Mouse (Mus musculus): Measurements from ENCODE around the gene Krba1. TPM values are rescaled to one million over a fixed set of nuclear protein-coding genes. Genes with fewer than 3 reads are reported as not detected.

Krba1 gene
- polyA plus RNA-seq, 1 experiment, result 2.6 TPM

GRCm38 (mm10) chr6:48443592-48444309, 48.4 kb downstream of the Krba1 start:
- no peak for TF ChIP-seq REST (IDR thresholded peaks at IDR 0.05; ENCODE audit: insufficient read depth, insufficient read length)
- TF ChIP-seq TCF3 (IDR thresholded peaks at IDR 0.05; ENCODE audit: insufficient read length, low read depth), result no peak
- no peak for TF ChIP-seq MYOD1 (IDR thresholded peaks at IDR 0.05; ENCODE audit: control insufficient read depth in 1 of 3, insufficient read length in 2 of 3, low read depth in 2 of 3)
- TF ChIP-seq MYOG (IDR thresholded peaks at IDR 0.05; ENCODE audit: control insufficient read depth in 1 of 3, insufficient read depth in 1 of 3, insufficient read length in 2 of 3, low read depth in 2 of 3), result no peak
- TF ChIP-seq SRF (IDR thresholded peaks at IDR 0.05; ENCODE audit: control insufficient read depth, insufficient read length, low read depth), result peak; percentile 13
- TF ChIP-seq POLR2A (IDR thresholded peaks at IDR 0.05; ENCODE audit: insufficient read length, low read depth), result peak; percentile 51
- no peak for TF ChIP-seq E2F4 (IDR thresholded peaks at IDR 0.05; ENCODE audit: insufficient read depth)
- no peak for TF ChIP-seq USF1 (IDR thresholded peaks at IDR 0.05; ENCODE audit: low read depth)
- peak; percentile 31 for TF ChIP-seq POLR2AphosphoS2 (IDR thresholded peaks at IDR 0.05; ENCODE audit: insufficient read length, low read depth)
- Histone ChIP-seq H3K36me3 (ENCODE audit: control insufficient read depth, insufficient read depth) (no peaks in the 10 kb centered on the region), H3K79me2 (ENCODE audit: control insufficient read depth, insufficient read depth) (no peaks in the 10 kb centered on the region), H3K4me2 (ENCODE audit: low read depth) (peak overlapping the region; percentile 61), H3K27me3 (ENCODE audit: control insufficient read depth, insufficient read depth, insufficient read length) (no peaks in the 10 kb centered on the region), H3K4me3 (peak overlapping the region; percentile 41), H3ac (ENCODE audit: control insufficient read depth, insufficient read length) (peak overlapping the region; percentile 41)

DNA sequence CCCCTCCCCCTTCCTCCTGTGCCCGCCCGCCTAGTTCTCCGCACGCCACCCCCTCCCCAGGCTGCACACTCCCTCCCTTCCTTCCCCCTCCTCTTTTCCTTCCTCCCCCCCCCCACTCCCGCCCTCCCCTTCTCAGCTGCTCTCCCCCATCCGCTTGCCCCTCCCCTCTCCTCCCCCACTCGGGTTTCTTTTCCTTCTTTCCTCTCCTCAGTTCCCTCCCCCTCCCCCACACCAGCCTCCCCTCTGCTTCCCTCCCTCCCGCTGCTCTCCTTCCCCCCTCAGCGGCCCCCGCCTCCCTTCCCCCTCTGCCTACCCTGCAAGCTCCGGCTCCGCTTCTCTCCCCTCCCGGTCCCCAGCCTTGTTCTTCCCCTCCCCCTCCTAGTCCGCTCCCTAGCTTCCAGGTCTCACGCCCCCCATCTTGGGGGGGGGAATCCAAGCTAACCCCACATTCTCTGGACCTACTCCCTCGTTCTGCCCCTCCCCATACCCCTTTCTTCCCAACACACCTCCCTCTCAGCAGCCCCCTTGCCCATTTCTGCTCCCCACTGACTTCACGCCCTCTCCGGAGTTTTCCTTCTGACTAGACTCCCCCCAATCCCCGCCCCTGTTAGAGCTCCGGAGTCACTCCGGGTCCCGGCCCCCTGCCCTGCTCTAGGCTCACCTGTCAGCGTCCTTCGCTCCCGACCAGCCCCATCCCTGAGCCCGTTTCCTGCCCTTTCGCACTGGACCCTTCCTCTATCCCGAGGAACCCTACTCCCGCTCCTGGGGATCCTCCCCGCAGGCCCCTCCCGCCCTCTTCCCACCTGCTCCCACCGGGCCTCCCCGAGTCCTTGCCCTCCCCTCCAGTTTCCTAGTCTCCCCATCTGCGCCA, 49.2 kb downstream of the Krba1 start:
- TF ChIP-seq TCF12 (IDR thresholded peaks at IDR 0.05; ENCODE audit: insufficient read depth, poor library complexity, severe bottlenecking) (no peak), USF1 (IDR thresholded peaks at IDR 0.05; ENCODE audit: low read depth) (no peak), MAX (IDR thresholded peaks at IDR 0.05; ENCODE audit: low read depth) (no peak), POLR2A (IDR thresholded peaks at IDR 0.05; ENCODE audit: insufficient read length, low read depth) (no peak), E2F4 (IDR thresholded peaks at IDR 0.05; ENCODE audit: insufficient read depth) (no peak), POLR2AphosphoS2 (IDR thresholded peaks at IDR 0.05; ENCODE audit: insufficient read length, low read depth) (no peak), MYOG (IDR thresholded peaks at IDR 0.05; ENCODE audit: control insufficient read depth in 1 of 3, insufficient read depth in 1 of 3, insufficient read length in 2 of 3, low read depth in 2 of 3) (no peak), SRF (IDR thresholded peaks at IDR 0.05; ENCODE audit: control insufficient read depth, insufficient read length, low read depth) (no peak), TCF3 (IDR thresholded peaks at IDR 0.05; ENCODE audit: insufficient read length, low read depth) (no peak), CEBPB (IDR thresholded peaks at IDR 0.05; ENCODE audit: insufficient read depth, poor library complexity, severe bottlenecking) (no peak), MYOD1 (IDR thresholded peaks at IDR 0.05; ENCODE audit: control insufficient read depth in 1 of 3, insufficient read length in 2 of 3, low read depth in 2 of 3) (no peak), REST (IDR thresholded peaks at IDR 0.05; ENCODE audit: insufficient read depth, insufficient read length) (no peak)
- Histone ChIP-seq H3K79me2 (ENCODE audit: control insufficient read depth, insufficient read depth) (no peaks in the 10 kb centered on the region), H3K27me3 (ENCODE audit: control insufficient read depth, insufficient read depth, insufficient read length) (peaks cover 5% of the 10 kb centered on the region), H3ac (ENCODE audit: control insufficient read depth, insufficient read length) (peak overlapping the region; percentile 41), H3K4me2 (ENCODE audit: low read depth) (peak overlapping the region; percentile 80), H3K4me3 (peak overlapping the region; percentile 41), H3K36me3 (ENCODE audit: control insufficient read depth, insufficient read depth) (no peaks in the 10 kb centered on the region)

GRCm38 (mm10) chr6:48445181-48446101, 50.1 kb downstream of the Krba1 start, which contains the start of gene Zfp467:
Gene Zfp467 (minus strand): TSS chr6:48445825.
- peak within 1 kb of the TSS; percentile 41 for H3ac ChIP-seq (ENCODE audit: control insufficient read depth, insufficient read length)
- peaks cover 7% of the 10 kb centered on the region for H3K27me3 ChIP-seq (ENCODE audit: control insufficient read depth, insufficient read depth, insufficient read length)
- peak within 1 kb of the TSS; percentile 41 for H3K4me3 ChIP-seq
- peak within 1 kb of the TSS; percentile 80 for H3K4me2 ChIP-seq (ENCODE audit: low read depth)
- H3K79me2 ChIP-seq (ENCODE audit: control insufficient read depth, insufficient read depth), result no peaks in the 10 kb centered on the region
- TF ChIP-seq POLR2AphosphoS2 (IDR thresholded peaks at IDR 0.05; ENCODE audit: insufficient read length, low read depth), result no peak
- no peak for TF ChIP-seq SRF (IDR thresholded peaks at IDR 0.05; ENCODE audit: control insufficient read depth, insufficient read length, low read depth)
- no peak for TF ChIP-seq MYOD1 (IDR thresholded peaks at IDR 0.05; ENCODE audit: control insufficient read depth in 1 of 3, insufficient read length in 2 of 3, low read depth in 2 of 3)
- no peak for TF ChIP-seq MAX (IDR thresholded peaks at IDR 0.05; ENCODE audit: low read depth)
- no peak for TF ChIP-seq TCF12 (IDR thresholded peaks at IDR 0.05; ENCODE audit: insufficient read depth, poor library complexity, severe bottlenecking)
- no peak for TF ChIP-seq TCF3 (IDR thresholded peaks at IDR 0.05; ENCODE audit: insufficient read length, low read depth)
- TF ChIP-seq REST (IDR thresholded peaks at IDR 0.05; ENCODE audit: insufficient read depth, insufficient read length), result no peak
- H3K36me3 ChIP-seq (ENCODE audit: control insufficient read depth, insufficient read depth), result no peaks in the 10 kb centered on the region

- Histone ChIP-seq H3K4me3 (peak overlapping the region; percentile 41), H3K36me3 (ENCODE audit: control insufficient read depth, insufficient read depth) (no peaks in the 10 kb centered on the region), H3K27me3 (ENCODE audit: control insufficient read depth, insufficient read depth, insufficient read length) (peaks cover 7% of the 10 kb centered on the region), H3ac (ENCODE audit: control insufficient read depth, insufficient read length) (no peak overlapping the region), H3K4me2 (ENCODE audit: low read depth) (peak overlapping the region; percentile 80), H3K79me2 (ENCODE audit: control insufficient read depth, insufficient read depth) (no peaks in the 10 kb centered on the region)
- no peak for TF ChIP-seq POLR2AphosphoS2 (IDR thresholded peaks at IDR 0.05; ENCODE audit: insufficient read length, low read depth)
- no peak for TF ChIP-seq MAX (IDR thresholded peaks at IDR 0.05; ENCODE audit: low read depth)
- TF ChIP-seq E2F4 (IDR thresholded peaks at IDR 0.05; ENCODE audit: insufficient read depth), result no peak
- no peak for TF ChIP-seq POLR2A (IDR thresholded peaks at IDR 0.05; ENCODE audit: insufficient read length, low read depth)
Measured at GRCm38 (mm10) chr6:48446256-48446655, 50.9 kb downstream of the Krba1 start.
